Mouse (Mus musculus) myocyte (in vitro differentiated cells): ENCODE results near the gene Tnk1. TPM values are rescaled to one million over a fixed set of nuclear protein-coding genes. Genes with fewer than 3 reads are reported as not detected.

Source experiments
- H3K27me3 ChIP-seq: one replicate; pipeline ENCODE4 v1.6.1; 2011; ENCODE audit not compliant: control insufficient read depth, insufficient read depth, insufficient read length
- H3K36me3 ChIP-seq: one replicate; pipeline ENCODE4 v1.6.1; 2011; ENCODE audit not compliant: control insufficient read depth, insufficient read depth
- H3K4me2 ChIP-seq: one replicate; pipeline ENCODE4 v1.6.1; 2011; ENCODE audit warnings: low read depth, control low read depth
- H3K4me3 ChIP-seq: one replicate; pipeline ENCODE4 v1.5.1; 2011; ENCODE audit warnings: mild to moderate bottlenecking, control low read depth, moderate library complexity
- H3K79me2 ChIP-seq: one replicate; pipeline ENCODE4 v1.6.1; 2011; ENCODE audit not compliant: control insufficient read depth, insufficient read depth
- H3ac ChIP-seq: one replicate; pipeline ENCODE4 v1.6.1; 2011; ENCODE audit not compliant: control insufficient read depth, insufficient read length
- CEBPB ChIP-seq: IDR thresholded peaks from 2 replicates; pipeline ENCODE4 v1.6.1; 2011; ENCODE audit warnings: mild to moderate bottlenecking, moderate library complexity; ENCODE audit not compliant: poor library complexity, insufficient read depth, severe bottlenecking
- E2F4 ChIP-seq: IDR thresholded peaks from one replicate; pipeline ENCODE4 v1.6.1; 2011; ENCODE audit warnings: mild to moderate bottlenecking, control low read depth, moderate library complexity; ENCODE audit not compliant: insufficient read depth
- MAX ChIP-seq: IDR thresholded peaks from one replicate; pipeline ENCODE4 v1.6.1; 2011; ENCODE audit warnings: low read depth, mild to moderate bottlenecking, control low read depth
- MYOD1 ChIP-seq, 3 experiments: IDR thresholded peaks; one replicate each; pipeline ENCODE4 v1.6.1; 2011; ENCODE audit warnings: control low read depth in 2 of 3, low read depth in 2 of 3, mild to moderate bottlenecking in 2 of 3, moderate library complexity in 1 of 3; ENCODE audit not compliant: insufficient read length in 2 of 3, control insufficient read depth in 1 of 3
- MYOG ChIP-seq, 3 experiments: IDR thresholded peaks; one replicate each; pipeline ENCODE4 v1.6.1; 2011; ENCODE audit warnings: control low read depth in 2 of 3, low read depth in 2 of 3, mild to moderate bottlenecking in 2 of 3; ENCODE audit not compliant: insufficient read length in 2 of 3, control insufficient read depth in 1 of 3, insufficient read depth in 1 of 3
- POLR2A ChIP-seq: IDR thresholded peaks from one replicate; pipeline ENCODE4 v1.6.1; 2011; ENCODE audit warnings: low read depth, mild to moderate bottlenecking, control low read depth, moderate library complexity; ENCODE audit not compliant: insufficient read length
- POLR2AphosphoS2 ChIP-seq: IDR thresholded peaks from one replicate; pipeline ENCODE4 v1.6.1; 2011; ENCODE audit warnings: low read depth, control low read depth; ENCODE audit not compliant: insufficient read length
- REST ChIP-seq: IDR thresholded peaks from one replicate; pipeline ENCODE4 v1.6.1; 2011; ENCODE audit warnings: mild to moderate bottlenecking, control low read depth, moderate library complexity; ENCODE audit not compliant: insufficient read depth, insufficient read length
- SRF ChIP-seq: IDR thresholded peaks from one replicate; pipeline ENCODE4 v1.6.1; 2011; ENCODE audit warnings: low read depth; ENCODE audit not compliant: control insufficient read depth, insufficient read length
- TCF12 ChIP-seq: IDR thresholded peaks from one replicate; pipeline ENCODE4 v1.6.1; 2011; ENCODE audit warnings: mild to moderate bottlenecking, control low read depth; ENCODE audit not compliant: poor library complexity, insufficient read depth, severe bottlenecking
- TCF3 ChIP-seq: IDR thresholded peaks from one replicate; pipeline ENCODE4 v1.6.1; 2011; ENCODE audit warnings: low read depth, control low read depth; ENCODE audit not compliant: insufficient read length
- USF1 ChIP-seq: IDR thresholded peaks from one replicate; pipeline ENCODE4 v1.6.1; 2011; ENCODE audit warnings: low read depth, mild to moderate bottlenecking, control low read depth, moderate library complexity
- polyA plus RNA-seq: library from polyadenylated mRNA; unstranded; fragments of >200 nt; fragmentation: generic; extraction: Trizol; gene quantifications from one replicate; pipeline ENCODE4 v1.2.1, GENCODE M21; 2012; ENCODE audit warnings: missing spikeins

Gene Tnk1
- polyA plus RNA-seq, 1 experiment = not detected

- Histone ChIP-seq H3K4me3 (no peak overlapping the region), H3K4me2 (no peak overlapping the region), H3K27me3 (no peaks in the 10 kb centered on the region), H3K36me3 (no peaks in the 10 kb centered on the region), H3ac (no peak overlapping the region), H3K79me2 (no peaks in the 10 kb centered on the region)
- TF ChIP-seq TCF12 = no peak
- TF ChIP-seq REST = no peak
- TF ChIP-seq CEBPB = no peak
- TF ChIP-seq MYOD1 (IDR thresholded peaks at IDR 0.05; ENCODE audit: control insufficient read depth in 1 of 3, insufficient read length in 2 of 3, low read depth in 2 of 3) = no peak
- no peak for TF ChIP-seq MYOG (IDR thresholded peaks at IDR 0.05; ENCODE audit: control insufficient read depth in 1 of 3, insufficient read depth in 1 of 3, insufficient read length in 2 of 3, low read depth in 2 of 3)
- no peak for TF ChIP-seq TCF3
- TF ChIP-seq SRF = no peak
- no peak for TF ChIP-seq E2F4
- TF ChIP-seq POLR2A = no peak
- no peak for TF ChIP-seq USF1
- no peak for TF ChIP-seq POLR2AphosphoS2
- TF ChIP-seq MAX = no peak
Observed at GRCm38 (mm10) chr11:69834001-69834549, 24.5 kb downstream of the Tnk1 start.

- Histone ChIP-seq H3ac (no peak overlapping the region), H3K4me2 (no peak overlapping the region), H3K4me3 (no peak overlapping the region), H3K36me3 (no peaks in the 10 kb centered on the region), H3K27me3 (no peaks in the 10 kb centered on the region), H3K79me2 (no peaks in the 10 kb centered on the region)
- TF ChIP-seq MYOD1 (IDR thresholded peaks at IDR 0.05; ENCODE audit: control insufficient read depth in 1 of 3, insufficient read length in 2 of 3, low read depth in 2 of 3) = no peak
- no peak for TF ChIP-seq MYOG (IDR thresholded peaks at IDR 0.05; ENCODE audit: control insufficient read depth in 1 of 3, insufficient read depth in 1 of 3, insufficient read length in 2 of 3, low read depth in 2 of 3)
- TF ChIP-seq USF1 = no peak
- no peak for TF ChIP-seq POLR2A
- no peak for TF ChIP-seq E2F4
- no peak for TF ChIP-seq TCF3
- TF ChIP-seq CEBPB = no peak
- TF ChIP-seq TCF12 = no peak
- TF ChIP-seq REST = no peak
- no peak for TF ChIP-seq SRF
- no peak for TF ChIP-seq POLR2AphosphoS2
- TF ChIP-seq MAX = no peak
Observed at GRCm38 (mm10) chr11:69833554-69833953, 25.0 kb downstream of the Tnk1 start.

- Histone ChIP-seq H3K4me3 (no peak overlapping the region), H3K36me3 (no peaks in the 10 kb centered on the region), H3K4me2 (no peak overlapping the region), H3ac (no peak overlapping the region), H3K79me2 (no peaks in the 10 kb centered on the region), H3K27me3 (no peaks in the 10 kb centered on the region)
- TF ChIP-seq MAX (no peak), MYOD1 (IDR thresholded peaks at IDR 0.05; ENCODE audit: control insufficient read depth in 1 of 3, insufficient read length in 2 of 3, low read depth in 2 of 3) (no peak), REST (no peak), E2F4 (no peak), TCF12 (no peak), USF1 (no peak), SRF (no peak), MYOG (IDR thresholded peaks at IDR 0.05; ENCODE audit: control insufficient read depth in 1 of 3, insufficient read depth in 1 of 3, insufficient read length in 2 of 3, low read depth in 2 of 3) (no peak), POLR2AphosphoS2 (no peak)
Observed at GRCm38 (mm10) chr11:69828832-69829231, 29.7 kb downstream of the Tnk1 start.

GRCm38 (mm10) chr11:69823456-69823855, 35.1 kb downstream of the Tnk1 start:
- Histone ChIP-seq H3K4me3 (no peak overlapping the region), H3K36me3 (no peaks in the 10 kb centered on the region), H3K79me2 (no peaks in the 10 kb centered on the region), H3ac (no peak overlapping the region), H3K4me2 (no peak overlapping the region), H3K27me3 (no peaks in the 10 kb centered on the region)
- TF ChIP-seq CEBPB = no peak
- TF ChIP-seq MYOD1 (IDR thresholded peaks at IDR 0.05; ENCODE audit: control insufficient read depth in 1 of 3, insufficient read length in 2 of 3, low read depth in 2 of 3) = no peak
- TF ChIP-seq USF1 = no peak
- no peak for TF ChIP-seq SRF
- TF ChIP-seq TCF3 = no peak
- TF ChIP-seq MYOG (IDR thresholded peaks at IDR 0.05; ENCODE audit: control insufficient read depth in 1 of 3, insufficient read depth in 1 of 3, insufficient read length in 2 of 3, low read depth in 2 of 3) = no peak
- no peak for TF ChIP-seq REST
- TF ChIP-seq POLR2A = no peak
- no peak for TF ChIP-seq TCF12
- no peak for TF ChIP-seq E2F4
- no peak for TF ChIP-seq POLR2AphosphoS2
- TF ChIP-seq MAX = no peak
